Mouse (Mus musculus): ENCODE data around the gene Slco1a4. TPM values are rescaled to one million over a fixed set of nuclear protein-coding genes. Genes with fewer than 3 reads are reported as not detected.

The Slco1a4 gene
- polyA plus RNA-seq, 1 experiment from 2014 or later: not detected

GRCm38 (mm10) chr6:141774476-141774875 is 81.5 kb downstream of the Slco1a4 start:
- no peaks in the 10 kb centered on the region for H3K9me3 ChIP-seq
- no peak for DNase-seq (ENCODE audit: low spot score)
- H3K27ac ChIP-seq (replicated peaks): no peak overlapping the region
- no peaks in the 10 kb centered on the region for H3K27me3 ChIP-seq (replicated peaks; ENCODE audit: low read depth, poor library complexity, severe bottlenecking)
- no peaks in the 10 kb centered on the region for H3K36me3 ChIP-seq (replicated peaks)
- WGBS: 82% methylated on average over 2 of the region's 2 CpGs
- no peak overlapping the region for H3K4me3 ChIP-seq
- no peaks in the 10 kb centered on the region for H3K4me1 ChIP-seq

GRCm38 (mm10) chr6:141773710-141774109 is 82.3 kb downstream of the Slco1a4 start, which contains the start of gene Gm5724:
Gene Gm5724, minus strand, starts transcription at chr6:141773810.
- Histone ChIP-seq H3K4me1 (no peaks in the 10 kb centered on the region), H3K9me3 (no peaks in the 10 kb centered on the region), H3K27me3 (replicated peaks; ENCODE audit: low read depth, poor library complexity, severe bottlenecking) (no peaks in the 10 kb centered on the region), H3K4me3 (no peak within 1 kb of the TSS), H3K27ac (replicated peaks) (no peak within 1 kb of the TSS), H3K36me3 (replicated peaks) (no peaks in the 10 kb centered on the region)
- 82% methylated on average over 3 of the region's 3 CpGs for WGBS
- no peak for DNase-seq (ENCODE audit: low spot score)

Other genes starting within 250 kb of the Slco1a4 start
- gene Slco1b2, start 226.7 kb downstream of the Slco1a4 start, polyA plus RNA-seq (2016; fragmentation: Nextera tagmentation; extraction: Ambion mirVana): not detected in 2 replicates
- gene Gm5724, start 82.4 kb downstream of the Slco1a4 start, polyA plus RNA-seq (2016; fragmentation: Nextera tagmentation; extraction: Ambion mirVana): not detected in 2 replicates
- gene Slco1a1, start 90.8 kb upstream of the Slco1a4 start, polyA plus RNA-seq (2016; fragmentation: Nextera tagmentation; extraction: Ambion mirVana): not detected in 2 replicates
- gene Gm6614, start 155.2 kb upstream of the Slco1a4 start, polyA plus RNA-seq (2016; fragmentation: Nextera tagmentation; extraction: Ambion mirVana): 0.10 TPM in 1 of 2 replicates, not detected in the other